Mouse (Mus musculus): ENCODE results near the gene Tppp. TPM values are rescaled to one million over a fixed set of nuclear protein-coding genes. Genes with fewer than 3 reads are reported as not detected.

Gene Tppp
- 2.0 and 3.4 TPM in 2 replicates for polyA plus RNA-seq (2012; rRNA removed; ENCODE audit: low replicate concordance)

DNA sequence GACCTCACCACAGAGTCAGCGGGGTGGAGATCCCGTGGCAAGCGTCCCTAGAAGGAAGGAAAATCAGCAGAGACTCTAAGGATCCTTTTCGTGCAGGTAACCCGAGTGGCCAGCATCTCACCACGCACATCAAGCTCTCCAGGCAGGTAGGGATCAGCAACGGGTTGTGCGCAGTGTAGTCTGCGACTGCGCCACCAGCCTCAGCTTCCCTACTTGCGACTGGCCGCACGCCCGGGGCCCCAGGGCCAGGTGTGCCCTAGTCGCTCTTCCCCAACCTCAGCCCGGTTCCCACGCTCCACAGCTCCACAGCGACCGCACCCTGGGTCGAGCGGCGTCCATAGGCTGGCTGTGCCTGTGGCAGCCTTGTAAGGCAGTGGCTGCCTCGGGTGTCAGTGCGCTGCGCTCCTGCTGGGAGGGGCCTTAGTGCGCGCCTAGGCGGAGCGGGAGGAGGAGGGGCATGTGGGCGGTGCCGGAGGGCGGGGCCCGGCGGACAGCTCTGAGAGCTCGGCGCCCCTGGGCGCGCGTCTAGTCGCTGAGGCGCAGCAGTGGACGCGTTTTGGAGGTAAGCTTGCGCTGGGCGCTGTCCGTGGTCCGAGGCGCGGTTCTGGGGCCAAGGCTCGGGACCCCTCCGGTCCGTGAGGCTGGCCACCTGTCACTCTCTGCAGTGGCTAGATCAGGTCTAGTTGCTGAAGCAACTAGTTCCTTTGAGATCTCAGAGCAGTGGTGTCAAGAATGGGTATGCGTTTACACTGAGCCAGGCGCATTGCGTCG, at the start of gene Tppp:
TSS of gene Tppp (plus strand) at position 460 of the 771 bp plus-strand sequence.

DNA sequence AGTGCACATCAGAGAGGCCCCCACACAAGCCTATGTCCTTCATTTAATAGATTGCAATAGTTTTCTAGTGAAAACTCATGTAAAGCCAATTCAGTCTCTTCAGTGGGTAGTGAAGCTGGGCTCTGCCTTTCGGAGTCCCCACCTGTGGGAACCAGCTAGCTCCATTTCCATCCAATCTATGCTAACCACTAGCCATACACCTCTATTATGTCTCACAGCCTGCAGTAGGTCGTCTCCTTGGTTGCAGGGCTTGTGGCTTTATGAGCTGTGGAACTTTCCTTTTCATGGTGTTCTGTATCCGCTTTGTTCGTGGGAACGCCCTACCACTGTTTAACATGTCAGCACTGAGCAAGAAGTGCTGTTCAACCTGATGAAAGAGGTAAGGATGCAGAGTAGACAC, 45.7 kb upstream of the Tppp start, which contains the start of gene Zdhhc11:
TSS of gene Zdhhc11 (plus strand) at position 301 of the 400 bp plus-strand sequence.

DNA sequence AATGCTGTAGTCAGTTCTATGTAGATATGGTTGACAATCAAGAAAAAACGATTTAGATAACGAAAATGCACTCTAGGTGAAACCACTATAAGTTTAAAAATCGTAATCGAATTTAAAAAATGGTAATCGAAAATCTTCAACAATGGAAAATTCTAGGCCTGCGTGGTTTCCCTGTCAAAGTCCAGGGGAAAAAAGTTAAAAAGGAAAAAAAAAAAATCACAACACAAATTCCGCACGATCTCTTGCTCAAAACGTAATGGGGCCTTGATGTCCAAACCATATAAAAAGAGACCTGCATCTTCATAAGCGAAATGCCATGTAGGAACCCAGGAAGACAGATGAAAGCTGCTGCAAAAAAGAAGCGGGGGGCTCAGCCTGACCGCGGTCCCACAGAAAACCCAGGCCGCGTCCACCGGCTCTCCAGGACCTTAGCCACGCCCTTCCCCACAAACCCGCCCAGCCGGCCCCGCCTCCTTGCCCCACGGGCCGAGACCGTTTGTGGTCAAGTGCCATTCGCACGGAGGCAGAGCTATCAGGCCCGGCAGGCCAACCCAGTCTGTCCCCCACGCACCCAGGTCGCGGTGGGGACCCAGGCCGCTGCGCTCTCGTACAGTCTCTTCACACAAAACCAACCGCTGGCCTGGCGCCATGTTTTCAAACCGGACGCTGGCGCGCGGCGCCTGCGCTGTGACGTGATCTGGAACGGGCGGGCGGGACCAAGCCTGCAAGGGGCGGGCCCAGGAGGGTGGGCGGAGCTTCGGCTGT, 52.6 kb downstream of the Tppp start, which contains the start of gene Cep72:
TSS of gene Cep72 (minus strand) at position 687 of the 765 bp plus-strand sequence.

Other genes with a start within 250 kb of the Tppp start
- gene Nkd2, start 161.8 kb upstream of the Tppp start, polyA plus RNA-seq (2012; rRNA removed; ENCODE audit: low replicate concordance), result 8.1 and 14.9 TPM in 2 replicates
- 0.37 and 0.46 TPM in 2 replicates for gene Trip13, start 71.6 kb upstream of the Tppp start, polyA plus RNA-seq (2012; rRNA removed; ENCODE audit: low replicate concordance)
- gene Brd9, start 71.6 kb upstream of the Tppp start, polyA plus RNA-seq (2012; rRNA removed; ENCODE audit: low replicate concordance), result 13.7 and 14.9 TPM in 2 replicates
- not detected in 2 replicates for gene Zdhhc11, start 45.6 kb upstream of the Tppp start, polyA plus RNA-seq (2012; rRNA removed; ENCODE audit: low replicate concordance)
- gene Cep72, start 52.9 kb downstream of the Tppp start, polyA plus RNA-seq (2012; rRNA removed; ENCODE audit: low replicate concordance), result 1.3 and 1.5 TPM in 2 replicates
- gene Slc9a3, start 112.0 kb downstream of the Tppp start, polyA plus RNA-seq (2012; rRNA removed; ENCODE audit: low replicate concordance), result 92.8 and 104 TPM in 2 replicates
- gene Exoc3, start 199.3 kb downstream of the Tppp start, polyA plus RNA-seq (2012; rRNA removed; ENCODE audit: low replicate concordance), result 27.8 and 29.5 TPM in 2 replicates

Data from duodenum, adult 2 months (tissue).